Comparison of ENCODE assay signal across 36 mouse cellular contexts in the genomic region with DNA sequence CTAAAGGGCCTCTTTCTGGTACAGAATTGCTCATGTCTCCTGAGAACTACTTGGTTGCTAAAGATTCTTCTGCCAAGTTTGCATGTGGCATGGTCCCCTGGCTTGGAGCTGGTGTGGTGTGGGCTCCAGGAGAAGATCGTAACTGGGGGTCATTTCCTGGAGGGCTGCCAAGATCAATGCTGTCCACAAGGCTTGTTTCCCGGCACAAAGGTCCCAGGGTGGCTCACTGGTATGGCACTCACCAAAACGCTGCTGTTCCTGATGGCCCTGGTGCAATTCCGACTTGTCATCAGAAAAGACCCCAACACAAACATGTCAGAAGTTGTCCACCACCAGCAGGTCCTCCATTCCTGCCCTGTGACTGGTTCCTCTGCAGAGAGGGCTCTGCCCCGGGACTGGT. TPM values are rescaled to one million over a fixed set of nuclear protein-coding genes. Genes with fewer than 3 reads are reported as not detected.
"Had no signal": no experiment of that assay in that cellular context is flagged by ENCODE, and none has a peak within 500 bp of the region (broad histone marks: within the 10 kb centered on the region; RNA-seq: fewer than 3 reads in every experiment).

No protein-coding gene starts in this region.

- H3K9ac ChIP-seq: limb, embryonic 12.5 days; limb, embryonic 13.5 days; limb, embryonic 15.5 days; liver, embryonic 12.5 days; liver, embryonic 13.5 days; liver, embryonic 14.5 days; liver, embryonic 15.5 days; liver, postnatal 0 days; lung, embryonic 14.5 days; lung, embryonic 15.5 days; midbrain, embryonic 12.5 days; midbrain, embryonic 13.5 days; midbrain, embryonic 15.5 days; neural tube, embryonic 12.5 days had no signal

- H3K4me3 ChIP-seq: limb, embryonic 10.5 days; limb, embryonic 12.5 days; limb, embryonic 13.5 days; limb, embryonic 15.5 days; liver, embryonic 12.5 days; liver, embryonic 13.5 days; liver, embryonic 15.5 days; lung, embryonic 15.5 days; megakaryocyte, embryonic 14.5 days; midbrain, embryonic 10.5 days; midbrain, embryonic 12.5 days; midbrain, embryonic 13.5 days; midbrain, embryonic 15.5 days; myocyte; neural tube, embryonic 12.5 days had no signal

- ATAC-seq: liver, embryonic 12.5 days; liver, postnatal 0 days; lung, postnatal 0 days; midbrain, embryonic 13.5 days; midbrain, embryonic 15.5 days; midbrain, embryonic 16.5 days had no signal

- H3K36me3 ChIP-seq: limb, embryonic 10.5 days; limb, embryonic 12.5 days; limb, embryonic 13.5 days; limb, embryonic 15.5 days; liver, embryonic 12.5 days; liver, embryonic 13.5 days; liver, embryonic 15.5 days; lung, embryonic 15.5 days; midbrain, embryonic 10.5 days; midbrain, embryonic 12.5 days; midbrain, embryonic 13.5 days; midbrain, embryonic 15.5 days; neural tube, embryonic 12.5 days had no signal

- H3K4me1 ChIP-seq: limb, embryonic 10.5 days; limb, embryonic 12.5 days; limb, embryonic 13.5 days; limb, embryonic 15.5 days; liver, embryonic 12.5 days; liver, embryonic 13.5 days; liver, embryonic 15.5 days; lung, embryonic 15.5 days; megakaryocyte, embryonic 14.5 days; midbrain, embryonic 10.5 days; midbrain, embryonic 12.5 days; midbrain, embryonic 13.5 days; midbrain, embryonic 15.5 days; neural tube, embryonic 12.5 days had no signal

- H3K27me3 ChIP-seq: limb, embryonic 12.5 days; limb, embryonic 13.5 days; limb, embryonic 15.5 days; liver, embryonic 12.5 days; liver, embryonic 13.5 days; liver, embryonic 15.5 days; lung, embryonic 15.5 days; megakaryocyte, embryonic 14.5 days; midbrain, embryonic 12.5 days; midbrain, embryonic 13.5 days; midbrain, embryonic 15.5 days; neural tube, embryonic 12.5 days had no signal

- H3K27ac ChIP-seq: limb, embryonic 10.5 days; limb, embryonic 12.5 days; limb, embryonic 13.5 days; limb, embryonic 15.5 days; liver, embryonic 12.5 days; liver, embryonic 13.5 days; liver, embryonic 14.5 days; liver, embryonic 15.5 days; lung, embryonic 15.5 days; macrophage; midbrain, embryonic 10.5 days; midbrain, embryonic 12.5 days; midbrain, embryonic 13.5 days; midbrain, embryonic 15.5 days; neural tube, embryonic 12.5 days had no signal

- H3K4me2 ChIP-seq: limb, embryonic 12.5 days; limb, embryonic 13.5 days; limb, embryonic 15.5 days; liver, embryonic 11.5 days; liver, embryonic 12.5 days; liver, embryonic 13.5 days; liver, embryonic 15.5 days; lung, embryonic 14.5 days; lung, embryonic 15.5 days; midbrain, embryonic 11.5 days; midbrain, embryonic 12.5 days; midbrain, embryonic 13.5 days; midbrain, embryonic 15.5 days; neural tube, embryonic 12.5 days had no signal

- DNase-seq: left cerebral cortex, postnatal 4 days; liver; liver, embryonic 13.5 days; liver, postnatal 0 days; lung, adult 18-20 months; lung, adult 2 months; lung, postnatal 10 days; lung, postnatal 14 days; lung, postnatal 36 days; lung, postnatal 4 days; midbrain, embryonic 14.5 days had no signal

- H3K9me3 ChIP-seq: limb, embryonic 10.5 days; limb, embryonic 12.5 days; limb, embryonic 13.5 days; limb, embryonic 15.5 days; liver, embryonic 12.5 days; liver, embryonic 13.5 days; liver, embryonic 15.5 days; lung, embryonic 15.5 days; midbrain, embryonic 12.5 days; midbrain, embryonic 15.5 days; neural tube, embryonic 12.5 days had no signal

RNA-seq across cellular contexts. Expression of a gene that starts 44.1 kb away (rescaled TPM):
- total RNA-seq: megakaryocyte progenitor cell, adult 5-6 weeks; megakaryocyte, adult 5-6 weeks; megakaryocyte-erythroid progenitor cell, adult 5-6 weeks; monocyte, adult 5-6 weeks had no signal
- polyA plus RNA-seq: macrophage had no signal
